Mouse (Mus musculus): ENCODE measurements at regions not wholly inside any gene's neighbourhood (a gene's known extent, or its start where the extent isn't known, plus 50 kb on each side); places are given as distances from the start of the nearest gene placed in this dataset.

DNA sequence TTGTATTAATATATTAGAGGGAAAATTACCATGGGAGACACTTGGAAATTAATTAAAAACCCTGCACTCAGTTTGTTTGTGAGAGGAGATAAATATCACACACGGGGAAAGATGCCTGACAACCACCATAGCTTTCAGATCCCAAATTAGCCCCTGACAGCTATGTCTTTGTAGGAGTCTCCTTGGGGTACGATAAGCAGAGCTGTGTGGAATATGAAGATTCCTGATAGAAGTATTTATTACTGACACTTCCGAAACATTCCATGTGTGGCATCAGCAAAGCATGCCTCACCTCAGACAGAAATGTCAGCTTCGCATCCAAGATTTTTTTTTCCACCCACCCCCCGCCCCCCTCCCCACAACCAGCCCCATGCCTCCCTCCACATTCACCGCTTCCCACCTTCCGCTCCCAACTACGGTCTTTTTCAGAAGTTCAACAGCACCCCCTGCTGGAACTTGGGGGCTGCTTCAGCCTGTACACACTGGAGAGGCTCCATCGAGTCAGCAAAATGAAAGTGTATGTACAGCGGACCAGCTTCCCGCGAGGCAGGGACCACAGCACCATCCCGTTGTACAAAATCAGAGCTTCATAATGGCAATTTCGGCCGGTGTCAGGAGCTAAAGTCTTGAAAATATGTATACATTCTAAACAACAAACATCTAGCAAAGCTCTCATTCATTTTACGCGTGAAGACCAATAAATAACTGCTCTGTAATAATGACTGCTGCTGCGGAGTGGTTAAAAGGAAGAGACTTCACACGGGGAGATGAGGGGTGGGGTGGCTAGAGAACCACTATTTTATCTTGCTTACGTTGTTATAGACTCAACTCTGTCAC is 66.7 kb downstream of the Rwdd3 start:
- peak; percentile 63 for DNase-seq (ENCODE audit: low spot score)

DNA sequence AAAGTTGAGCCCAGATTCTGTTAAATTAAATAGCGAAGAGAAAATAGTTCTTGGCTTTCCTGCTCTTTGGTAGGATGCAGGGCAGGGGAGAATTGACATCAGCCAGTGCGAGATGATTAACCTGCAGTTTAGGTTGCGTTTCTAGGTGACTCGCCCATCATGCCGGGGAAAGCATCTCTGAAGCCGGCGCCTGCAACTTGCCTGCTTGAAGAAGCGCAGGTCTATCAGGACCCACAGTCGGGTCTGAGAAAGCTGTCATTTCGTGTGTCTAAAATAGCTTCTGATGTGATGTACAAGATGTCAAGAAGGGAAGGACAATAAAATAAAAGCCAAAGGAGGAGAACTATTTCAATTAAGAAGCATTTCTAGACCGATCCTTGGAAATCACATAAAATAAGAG is 68.6 kb downstream of the Rwdd3 start:
- DNase-seq (ENCODE audit: low spot score) = no peak

GRCm38 (mm10) chr3:121102120-121102519 is 69.4 kb downstream of the Rwdd3 start:
- no peak for DNase-seq (ENCODE audit: low spot score)

DNA sequence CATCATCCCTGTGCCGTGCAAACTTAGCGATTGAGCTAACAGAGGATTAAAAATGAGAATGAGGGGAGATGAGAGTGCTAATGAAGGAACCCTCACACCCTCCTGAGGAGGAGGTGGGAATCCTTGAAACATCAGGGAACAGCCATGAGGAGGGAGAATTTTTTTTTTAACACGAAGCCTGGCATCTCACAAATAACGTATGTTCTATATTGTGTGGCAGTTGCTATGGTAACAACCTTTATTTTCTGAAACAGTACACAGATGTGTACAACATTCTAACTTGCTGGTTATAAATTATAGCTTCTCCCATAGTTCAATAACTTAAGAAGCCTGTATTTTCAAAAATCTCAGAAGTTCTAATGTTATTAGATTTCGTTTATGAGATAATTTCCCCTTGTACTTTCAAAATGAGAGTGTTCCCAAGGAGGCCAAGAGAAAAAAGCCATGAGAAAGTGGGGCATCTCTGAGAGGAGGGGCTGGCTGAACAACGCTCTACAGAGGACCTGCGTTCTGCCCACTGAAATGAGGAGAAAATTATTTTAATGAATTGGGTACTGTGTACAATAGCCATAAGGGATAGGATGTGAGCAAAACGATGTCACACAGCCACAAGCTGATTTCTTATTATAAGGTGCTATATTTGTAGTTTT is 71.2 kb downstream of the Rwdd3 start:
- no peak for DNase-seq (ENCODE audit: low spot score)

GRCm38 (mm10) chr3:121093509-121093908 is 78.0 kb downstream of the Rwdd3 start:
- DNase-seq (ENCODE audit: low spot score) = no peak

- no peak for DNase-seq (ENCODE audit: low spot score)
These were observed 82.8 kb downstream of the Rwdd3 start for GRCm38 (mm10) chr3:121088724-121089123.

DNA sequence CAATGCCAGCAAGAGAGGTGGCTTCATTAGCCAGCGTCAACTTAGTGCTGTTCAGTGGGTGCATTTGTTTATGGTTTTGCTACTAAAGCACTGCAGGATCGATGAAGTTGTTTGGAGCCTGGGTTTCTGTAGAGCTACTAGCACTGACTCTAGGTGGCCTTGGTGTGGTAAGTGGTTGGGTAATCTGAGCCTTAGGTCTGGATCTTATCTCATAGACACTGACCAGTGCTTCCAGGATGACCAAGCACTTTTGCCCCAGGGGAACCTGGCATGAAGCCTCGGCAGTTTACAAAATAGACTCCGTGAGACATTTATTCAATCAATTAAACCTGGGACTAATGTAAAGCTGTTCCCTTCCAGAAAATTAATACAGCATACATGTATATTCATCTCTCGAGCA is 102.8 kb downstream of the Rwdd3 start:
- no peak for DNase-seq (ENCODE audit: low spot score)

- no peak for DNase-seq (ENCODE audit: low spot score)
These were observed 135.5 kb downstream of the Rwdd3 start for GRCm38 (mm10) chr3:121035904-121036549.

GRCm38 (mm10) chr3:121025546-121026157 is 145.8 kb downstream of the Rwdd3 start:
- DNase-seq (ENCODE audit: low spot score) = no peak

DNA sequence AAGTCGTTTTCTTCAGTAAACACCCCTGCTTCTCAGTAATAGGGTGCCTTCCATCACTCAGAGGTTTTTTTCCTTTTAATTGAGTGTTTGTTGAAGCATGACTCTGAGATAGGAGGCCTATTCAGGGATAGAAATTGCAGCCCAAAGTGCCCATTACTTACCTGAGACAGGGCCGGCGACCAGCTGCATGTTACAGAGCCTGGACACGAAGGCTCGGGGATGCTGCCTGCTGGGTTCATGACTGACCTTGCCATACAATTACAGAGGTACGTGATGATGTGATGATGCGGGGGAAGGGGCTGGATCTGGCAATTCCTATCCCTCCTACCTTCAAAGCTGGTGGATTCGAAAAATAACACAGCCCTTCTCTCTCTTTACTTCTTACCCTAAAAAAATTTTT is 146.7 kb downstream of the Rwdd3 start:
- DNase-seq (ENCODE audit: low spot score) = no peak

DNA sequence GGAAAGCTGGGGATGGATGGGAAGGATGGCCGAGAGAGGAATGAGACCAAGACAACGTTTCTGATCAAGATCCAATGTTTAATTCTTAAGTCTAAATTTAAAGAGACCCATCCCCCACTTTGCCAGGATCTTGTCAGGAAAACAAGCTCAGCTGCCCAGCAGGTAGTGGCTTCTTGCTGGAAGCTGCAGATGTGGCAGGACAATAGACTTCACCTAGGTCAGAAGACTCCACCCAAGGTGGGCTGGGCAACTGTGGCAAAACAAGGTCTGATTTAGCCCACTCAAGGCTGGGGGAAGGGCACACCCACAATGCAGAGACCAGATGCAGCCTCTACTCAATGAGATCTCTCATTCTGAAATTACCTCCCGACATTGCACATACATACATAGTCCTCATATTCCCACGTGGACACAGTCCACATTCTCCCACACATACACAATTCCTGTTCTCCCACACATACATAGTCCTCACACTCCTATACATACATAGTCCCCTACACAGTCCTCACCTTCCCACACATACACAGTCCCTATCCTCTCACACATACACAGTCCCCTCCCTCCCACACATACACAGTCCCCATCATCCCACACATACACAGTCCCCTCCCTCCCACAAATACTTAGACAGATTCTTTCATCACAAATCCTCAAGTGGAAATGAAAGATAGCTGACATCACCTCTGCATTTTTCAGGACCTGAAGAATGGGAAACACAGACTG is 150.2 kb downstream of the Rwdd3 start:
- DNase-seq (ENCODE audit: low spot score) = no peak

DNA sequence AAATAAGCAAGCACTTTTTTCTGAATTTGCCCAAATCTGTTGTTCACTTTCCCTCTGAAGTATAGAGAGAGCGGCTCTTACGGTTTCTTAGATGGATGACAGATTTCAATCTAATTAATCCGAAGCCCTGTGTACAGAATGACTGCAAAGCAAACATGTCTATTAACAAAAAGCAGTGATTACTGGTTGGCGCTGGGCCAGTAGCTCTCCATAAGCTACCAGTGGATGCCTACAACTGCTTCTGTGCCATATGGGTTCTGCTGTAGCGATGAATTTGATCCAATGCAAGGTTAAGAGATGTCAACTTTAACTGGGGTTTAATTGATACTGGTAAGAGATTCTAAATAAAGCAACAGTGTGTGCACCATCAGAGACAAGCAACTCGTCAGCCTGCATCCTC is 162.3 kb downstream of the Rwdd3 start:
- no peak for DNase-seq (ENCODE audit: low spot score)

DNA sequence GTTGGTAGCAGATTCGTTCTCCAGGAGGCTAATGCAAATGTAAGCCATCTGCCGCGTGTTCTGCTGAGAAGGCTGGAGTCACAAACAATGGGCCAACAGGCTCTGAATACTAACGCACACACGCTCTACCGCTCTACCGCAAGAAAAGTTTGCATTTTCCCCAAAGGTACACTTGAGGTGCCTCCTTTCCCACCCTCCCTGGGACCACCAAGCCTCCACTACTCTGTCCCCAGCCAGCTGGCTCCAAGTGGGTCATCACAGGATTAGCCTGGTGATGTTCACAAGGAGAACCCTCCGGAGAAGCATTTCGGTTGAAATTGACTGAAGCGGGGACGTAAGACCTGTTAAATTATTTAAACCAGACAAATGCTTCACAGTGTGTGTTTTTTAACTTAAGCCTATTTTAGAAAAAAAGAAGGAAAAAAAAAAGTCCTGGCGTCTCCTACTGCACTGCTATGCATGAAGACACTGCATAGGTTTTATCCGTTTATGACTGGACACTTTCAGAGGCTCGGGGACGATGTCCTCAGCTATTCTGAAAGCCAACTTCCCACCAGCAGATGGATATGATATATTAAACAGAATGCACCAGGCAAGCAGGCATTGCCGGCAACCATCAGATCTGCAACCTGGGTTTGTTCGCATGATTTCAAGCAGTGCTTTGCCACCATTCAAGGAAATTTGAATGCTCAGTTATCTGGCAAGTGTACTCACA is 187.8 kb downstream of the Rwdd3 start:
- no peak for DNase-seq (ENCODE audit: low spot score)

DNA sequence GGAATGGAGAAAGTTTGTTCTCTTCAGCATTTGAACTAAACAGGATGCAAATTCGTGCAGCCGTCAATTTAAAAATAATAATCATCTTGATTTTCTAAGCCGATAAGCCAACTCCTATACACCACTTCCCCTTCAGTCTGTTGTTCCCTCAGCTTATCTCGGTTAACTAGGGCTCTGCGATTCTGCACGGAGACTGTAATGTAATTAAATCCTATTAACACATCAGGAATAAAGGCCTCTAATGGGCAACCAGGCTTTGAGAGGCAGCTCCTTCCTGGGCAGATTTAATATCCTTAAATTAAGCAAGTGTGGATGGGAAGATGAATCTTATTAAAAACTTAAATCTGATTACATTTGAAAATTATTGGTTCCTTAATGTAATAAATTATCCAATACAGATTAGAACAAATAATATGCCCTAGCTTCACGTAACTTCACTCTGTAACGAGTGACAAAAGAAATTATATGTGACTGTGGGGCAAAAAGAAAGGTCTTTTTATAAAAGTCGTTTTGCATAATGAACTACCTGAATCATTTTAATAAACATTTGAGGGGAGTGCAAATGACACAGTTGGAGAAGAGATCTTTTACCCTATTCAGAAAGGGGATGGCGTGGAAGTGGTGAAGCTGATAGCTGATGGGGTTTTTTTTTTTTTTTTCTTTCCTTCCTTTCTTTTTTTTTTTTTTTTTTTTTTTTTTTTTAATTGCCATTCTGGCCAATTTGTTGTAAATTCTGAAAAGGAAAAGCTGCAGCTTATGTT is 188.5 kb downstream of the Rwdd3 start:
- no peak for DNase-seq (ENCODE audit: low spot score)

- DNase-seq (ENCODE audit: low spot score) = no peak
These were observed 189.3 kb downstream of the Rwdd3 start for GRCm38 (mm10) chr3:120982218-120982617.

- no peak for DNase-seq (ENCODE audit: low spot score)
These were observed 200.6 kb downstream of the Rwdd3 start for GRCm38 (mm10) chr3:120970746-120971466.

DNA sequence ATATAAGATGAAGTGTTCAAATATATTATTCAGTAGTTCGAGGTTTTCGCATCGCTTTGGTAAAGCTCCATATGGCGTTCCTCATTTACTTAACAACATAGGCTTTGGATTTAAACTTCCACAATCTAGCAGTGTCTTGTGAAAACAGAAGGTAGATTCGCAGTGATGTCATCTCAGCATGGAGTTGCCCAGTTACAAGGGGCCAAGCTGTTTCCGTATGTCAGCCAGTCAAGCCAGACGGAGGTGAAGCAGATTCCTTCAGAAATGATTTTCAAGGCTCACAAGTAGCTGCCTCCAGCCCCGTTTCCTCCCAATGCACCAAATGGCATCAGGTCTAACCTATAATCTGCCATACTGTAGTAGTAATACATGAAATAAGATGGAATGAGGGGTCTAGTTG is 224.6 kb downstream of the Rwdd3 start:
- DNase-seq (ENCODE audit: low spot score) = no peak

DNA sequence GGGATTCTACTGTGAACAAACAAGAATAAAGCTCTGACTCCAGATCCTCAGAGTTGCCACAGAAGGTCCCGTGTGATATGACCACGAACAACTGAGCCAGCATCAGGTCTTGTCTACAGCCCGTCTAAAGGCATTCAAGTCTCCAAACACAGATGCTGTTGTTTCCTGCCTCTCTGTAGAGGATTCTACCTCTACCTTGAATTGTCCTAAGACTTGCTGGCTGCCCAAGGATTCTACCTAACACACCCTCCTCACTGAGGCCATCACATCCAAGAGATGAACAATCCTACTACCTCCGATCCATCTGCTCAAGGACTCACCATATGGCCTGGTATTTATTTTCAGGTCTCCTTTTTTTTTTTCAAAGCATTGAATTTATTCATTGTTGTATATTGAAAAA is 237.1 kb downstream of the Rwdd3 start:
- DNase-seq (ENCODE audit: low spot score) = no peak

DNA sequence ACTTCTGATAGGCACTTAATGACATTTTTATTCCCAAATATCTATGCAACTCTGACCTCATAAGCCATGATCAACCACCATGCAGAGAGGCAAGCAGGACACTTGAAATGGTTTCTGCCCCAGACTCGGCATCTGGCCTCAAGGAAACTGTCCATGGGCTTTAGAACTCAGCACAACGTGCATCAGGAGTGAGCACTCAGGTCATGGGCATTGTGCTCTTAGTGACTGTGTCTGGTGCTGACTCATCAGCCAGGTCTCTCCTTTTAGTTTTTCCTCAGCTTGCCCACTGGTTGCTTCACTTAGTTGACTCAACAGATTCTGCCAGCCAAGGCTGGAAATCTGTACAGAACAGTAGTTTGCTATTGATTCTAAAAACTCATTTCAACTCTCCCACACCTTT is 251.1 kb downstream of the Rwdd3 start:
- DNase-seq (ENCODE audit: low spot score) = no peak

DNA sequence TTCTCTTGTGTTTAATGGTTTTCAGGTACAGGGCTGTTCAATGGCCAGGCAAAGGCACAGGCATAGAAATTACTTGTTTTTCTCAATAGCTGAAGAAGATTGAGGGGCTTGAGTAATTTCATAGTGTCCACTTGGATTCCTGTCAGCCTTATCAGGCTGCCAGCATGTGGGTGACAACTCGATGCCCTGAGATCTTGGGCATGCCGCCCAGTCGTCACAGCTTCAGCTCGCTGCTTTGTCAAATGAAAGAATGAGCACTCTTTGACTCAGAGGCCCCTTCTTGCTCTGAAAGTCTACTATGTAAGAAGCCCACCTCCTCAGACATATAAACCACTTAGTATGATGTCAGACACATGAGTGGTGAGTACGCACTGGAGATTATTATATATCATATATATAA is 272.6 kb downstream of the Rwdd3 start:
- no peak for DNase-seq (ENCODE audit: low spot score)

Measured in ovary, postnatal 36 days (tissue).